35 mouse cellular contexts compared by ENCODE assay signal in the genomic region with DNA sequence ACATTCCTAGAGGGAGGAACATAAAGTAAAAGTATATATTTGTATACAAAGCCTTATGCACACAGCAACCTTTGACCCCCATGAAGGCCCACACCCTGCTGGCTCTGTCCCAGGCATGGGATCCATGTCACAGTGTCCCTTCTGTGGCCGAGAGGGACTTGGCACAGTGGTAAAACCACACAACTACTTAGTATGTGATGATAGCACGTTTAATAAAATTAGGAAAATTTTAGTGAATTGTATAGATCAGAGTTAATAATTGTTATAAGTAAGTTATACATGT.
DNase-seq lines count a peak whose midpoint lies in the region; ATAC-seq and TF ChIP-seq lines count a peak whose summit lies in the region.
"Had no signal": no experiment of that assay in that cellular context is flagged by ENCODE, and none has a peak within 500 bp of the region (broad histone marks: within the 10 kb centered on the region; RNA-seq: fewer than 3 reads in every experiment).

No protein-coding gene starts in this region.

- 0 out of 2 replicates have a peak, but pooled peaks cover 2% of the 10 kb centered on the region for H3K4me1 ChIP-seq in lung, embryonic 14.5 days (ENCODE audit: insufficient read depth)
- H3K4me1 ChIP-seq in ES-Bruce4 (ENCODE audit: control insufficient read depth, insufficient read depth, low read length): peaks cover 6% of the 10 kb centered on the region
- 0 out of 2 replicates have a peak, but pooled peaks cover 3% of the 10 kb centered on the region for H3K4me1 ChIP-seq in intestine, postnatal 0 days (replicated peaks; ENCODE audit: control insufficient read depth, insufficient read depth, low read length)
- H3K4me1 ChIP-seq: heart, embryonic 10.5 days; heart, embryonic 15.5 days; limb, embryonic 10.5 days; liver, embryonic 13.5 days; neural tube, embryonic 12.5 days had no signal

- intact Hi-C loops in heart, postnatal 10 days (cut with DNase I): no loop called here

- no peak overlapping the region for H3K4me3 ChIP-seq in lung, embryonic 14.5 days (ENCODE audit: low read depth, low read length)
- H3K4me3 ChIP-seq in ES-Bruce4 (ENCODE audit: low read depth, low read length): no peak overlapping the region
- H3K4me3 ChIP-seq in intestine, postnatal 0 days (ENCODE audit: low read depth, low read length): no peak overlapping the region
- H3K4me3 ChIP-seq: embryonic facial prominence, embryonic 13.5 days; forebrain, embryonic 10.5 days; heart, embryonic 10.5 days; heart, embryonic 15.5 days; hindbrain, embryonic 13.5 days; limb, embryonic 10.5 days; limb, embryonic 15.5 days; liver, embryonic 13.5 days; myocyte; neural tube, embryonic 12.5 days had no signal

- no peak overlapping the region for H3K4me2 ChIP-seq in lung, embryonic 14.5 days
- H3K4me2 ChIP-seq in intestine, postnatal 0 days (replicated peaks; ENCODE audit: low read depth): no peak overlapping the region
- H3K4me2 ChIP-seq: embryonic facial prominence, embryonic 13.5 days; heart, embryonic 15.5 days; hindbrain, embryonic 13.5 days; limb, embryonic 15.5 days; liver, embryonic 13.5 days; neural tube, embryonic 12.5 days had no signal

- H3K9ac ChIP-seq in lung, embryonic 14.5 days: no peak overlapping the region
- no peak overlapping the region for H3K9ac ChIP-seq in ES-Bruce4 (ENCODE audit: low read depth, poor library complexity, severe bottlenecking)
- H3K9ac ChIP-seq in intestine, postnatal 0 days (ENCODE audit: low read depth, low read length): no peak overlapping the region
- H3K9ac ChIP-seq: embryonic facial prominence, embryonic 13.5 days; heart, embryonic 15.5 days; hindbrain, embryonic 13.5 days; limb, embryonic 15.5 days; liver, embryonic 13.5 days; neural tube, embryonic 12.5 days had no signal

- no peak for ATAC-seq in lung, embryonic 14.5 days (ENCODE audit: insufficient read depth)
- ATAC-seq in intestine, postnatal 0 days: peak; percentile 80
- ATAC-seq: Patski had no signal

- no peak for TF ChIP-seq CTCF in lung, embryonic 14.5 days (IDR thresholded peaks at IDR 0.05; ENCODE audit: low read depth)
- no peak for TF ChIP-seq CTCF in ES-Bruce4 (IDR thresholded peaks at IDR 0.05; ENCODE audit: low read depth, low read length)
- TF ChIP-seq CTCF in intestine, postnatal 0 days (IDR thresholded peaks at IDR 0.05; ENCODE audit: low read depth): no peak

- H3K36me3 ChIP-seq in lung, embryonic 14.5 days (ENCODE audit: insufficient read depth): no peaks in the 10 kb centered on the region
- H3K36me3 ChIP-seq in ES-Bruce4 (ENCODE audit: control insufficient read depth, insufficient read depth, low read length, poor library complexity, severe bottlenecking): no peaks in the 10 kb centered on the region
- H3K36me3 ChIP-seq in intestine, postnatal 0 days (ENCODE audit: control insufficient read depth, insufficient read depth): no peaks in the 10 kb centered on the region; the same call in 1 of the 2 replicates
- H3K36me3 ChIP-seq: embryonic facial prominence, embryonic 13.5 days; forebrain, embryonic 10.5 days; heart, embryonic 10.5 days; heart, embryonic 15.5 days; hindbrain, embryonic 13.5 days; limb, embryonic 10.5 days; limb, embryonic 15.5 days; liver, embryonic 13.5 days; neural tube, embryonic 12.5 days had no signal

- no peak for TF ChIP-seq EP300 in ES-Bruce4 (IDR thresholded peaks at IDR 0.05; ENCODE audit: insufficient read depth, low read depth, low read length)

- WGBS in lung, embryonic 14.5 days: 56% methylated on average over 2 of the region's 2 CpGs
- 50% methylated on average over 2 of the region's 2 CpGs for WGBS in intestine, postnatal 0 days

- no peaks in the 10 kb centered on the region for H3K9me3 ChIP-seq in lung, embryonic 14.5 days (ENCODE audit: low read depth, low read length)
- H3K9me3 ChIP-seq in ES-Bruce4 (replicated peaks; ENCODE audit: control insufficient read depth, insufficient read depth, low read length, poor library complexity, severe bottlenecking): no peaks in the 10 kb centered on the region
- no peaks in the 10 kb centered on the region for H3K9me3 ChIP-seq in intestine, postnatal 0 days (ENCODE audit: control insufficient read depth)
- H3K9me3 ChIP-seq: embryonic facial prominence, embryonic 13.5 days; forebrain, embryonic 10.5 days; heart, embryonic 10.5 days; heart, embryonic 15.5 days; hindbrain, embryonic 13.5 days; limb, embryonic 10.5 days; limb, embryonic 15.5 days; liver, embryonic 13.5 days; neural tube, embryonic 12.5 days had no signal

- H3K27me3 ChIP-seq in lung, embryonic 14.5 days (ENCODE audit: insufficient read depth, low read length): no peaks in the 10 kb centered on the region
- no peaks in the 10 kb centered on the region for H3K27me3 ChIP-seq in ES-Bruce4 (ENCODE audit: control insufficient read depth, insufficient read depth, low read length, poor library complexity, severe bottlenecking)
- no peaks in the 10 kb centered on the region for H3K27me3 ChIP-seq in intestine, postnatal 0 days (replicated peaks; ENCODE audit: control insufficient read depth, insufficient read depth, low read length)
- H3K27me3 ChIP-seq: CH12.LX; embryonic facial prominence, embryonic 13.5 days; heart, embryonic 15.5 days; hindbrain, embryonic 13.5 days; limb, embryonic 15.5 days; liver, embryonic 13.5 days; neural tube, embryonic 12.5 days; Patski had no signal

- H3K27ac ChIP-seq in lung, embryonic 14.5 days (ENCODE audit: low read depth): no peak overlapping the region
- H3K27ac ChIP-seq in ES-Bruce4 (ENCODE audit: insufficient read depth, low read length): 0 out of 2 replicates have a peak overlapping the region, but pooled peaks have one; percentile 67
- H3K27ac ChIP-seq in intestine, postnatal 0 days (ENCODE audit: low read depth, low read length): no peak overlapping the region
- H3K27ac ChIP-seq: embryonic facial prominence, embryonic 13.5 days; heart, embryonic 10.5 days; heart, embryonic 15.5 days; hindbrain, embryonic 13.5 days; kidney, postnatal 0 days; limb, embryonic 10.5 days; limb, embryonic 15.5 days; liver, embryonic 13.5 days; neural tube, embryonic 12.5 days had no signal

- peak; percentile 6 for DNase-seq in adrenal gland, postnatal 10 days
- no peak for DNase-seq in adrenal gland, postnatal 4 days (ENCODE audit: low spot score in 2 of 2)
- DNase-seq in lung, embryonic 14.5 days: peak; percentile 26
- no peak for DNase-seq in lung, postnatal 36 days
- DNase-seq in heart, postnatal 10 days: no peak
- DNase-seq in cerebellum, adult 18-20 months: no peak
- DNase-seq: cerebellum, adult 2 months; cerebellum, postnatal 14 days; gastrocnemius, postnatal 25 days; heart, adult 11 months; heart, postnatal 36 days; kidney, adult 8-10 months; kidney, postnatal 4 days; layer of hippocampus, postnatal 36 days; liver, embryonic 13.5 days; lung, adult 18-20 months; lung, postnatal 10 days; right cerebral cortex, adult 18-20 months; spleen, adult 18-20 months; thymus, adult 18-20 months; thymus, postnatal 36 days had no signal

- TF ChIP-seq POLR2A in ES-Bruce4 (IDR thresholded peaks at IDR 0.05; ENCODE audit: insufficient read depth, low read length): no peak

Comparison
In these comparisons a context has a peak if more than half of its experiments do, and no peak if none do; other contexts are left out.
1. DNase-seq: peak in adrenal gland, postnatal 10 days (single experiment) and lung, embryonic 14.5 days (single experiment); none in adrenal gland, postnatal 4 days (0 of 2), lung, postnatal 36 days (single experiment), heart, postnatal 10 days (0 of 2) and cerebellum, adult 18-20 months (0 of 2).